Mouse (Mus musculus): ENCODE results near the gene Olfr411. TPM values are rescaled to one million over a fixed set of nuclear protein-coding genes. Genes with fewer than 3 reads are reported as not detected.
A peak's percentile ranks its signal among the peaks of the same experiment; 100 is the strongest.

Gene Olfr411
- polyA plus RNA-seq, 1 experiment from 2014 or later: not detected

GRCm38 (mm10) chr11:74376847-74377246 lies 24.4 kb upstream of the Olfr411 start:
- ATAC-seq (peak; percentile 88), DNase-seq (ENCODE audit: low spot score) (peak; percentile 84)
- Histone ChIP-seq H3K27ac (ENCODE audit: low read depth, low read length) (no peak overlapping the region), H3K9me3 (replicated peaks; ENCODE audit: control insufficient read depth, low read length) (no peaks in the 10 kb centered on the region), H3K4me1 (ENCODE audit: control insufficient read depth, insufficient read depth, low read length) (no peaks in the 10 kb centered on the region), H3K4me2 (ENCODE audit: low read length) (no peak overlapping the region), H3K4me3 (ENCODE audit: low read depth, low read length) (no peak overlapping the region), H3K9ac (ENCODE audit: low read length) (no peak overlapping the region), H3K36me3 (ENCODE audit: control insufficient read depth, insufficient read depth, low read length) (no peaks in the 10 kb centered on the region), H3K27me3 (replicated peaks; ENCODE audit: control insufficient read depth, insufficient read depth, low read length) (no peaks in the 10 kb centered on the region)
- 73% methylated on average over 3 of the region's 3 CpGs for WGBS

GRCm38 (mm10) chr11:74371393-74372100 lies 19.1 kb upstream of the Olfr411 start:
- peak; percentile 67 for ATAC-seq
- no peak overlapping the region for H3K4me3 ChIP-seq (ENCODE audit: low read depth, low read length)
- peak; percentile 81 for DNase-seq (ENCODE audit: low spot score)
- 10% methylated on average over 22 of the region's 22 CpGs for WGBS
- no peaks in the 10 kb centered on the region; the same call in 1 of the 2 replicates for H3K27me3 ChIP-seq (replicated peaks; ENCODE audit: control insufficient read depth, insufficient read depth, low read length)
- H3K4me1 ChIP-seq (ENCODE audit: control insufficient read depth, insufficient read depth, low read length): no peaks in the 10 kb centered on the region
- no peaks in the 10 kb centered on the region for H3K9me3 ChIP-seq (replicated peaks; ENCODE audit: control insufficient read depth, low read length)
- H3K36me3 ChIP-seq (ENCODE audit: control insufficient read depth, insufficient read depth, low read length): no peaks in the 10 kb centered on the region
- H3K4me2 ChIP-seq (ENCODE audit: low read length): no peak overlapping the region
- H3K27ac ChIP-seq (ENCODE audit: low read depth, low read length): no peak overlapping the region
- no peak overlapping the region for H3K9ac ChIP-seq (ENCODE audit: low read length)

GRCm38 (mm10) chr11:74361769-74362168 lies 9.3 kb upstream of the Olfr411 start, which contains the start of gene Olfr412:
TSS of gene Olfr412 (plus strand) at chr11:74362069.
- 73% methylated on average over 1 of the region's 1 CpGs for WGBS
- Histone ChIP-seq H3K9me3 (replicated peaks; ENCODE audit: control insufficient read depth, low read length) (no peaks in the 10 kb centered on the region; the same call in 1 of the 2 replicates), H3K27me3 (replicated peaks; ENCODE audit: control insufficient read depth, insufficient read depth, low read length) (no peaks in the 10 kb centered on the region), H3K36me3 (ENCODE audit: control insufficient read depth, insufficient read depth, low read length) (no peaks in the 10 kb centered on the region), H3K9ac (ENCODE audit: low read length) (no peak within 1 kb of the TSS), H3K4me1 (ENCODE audit: control insufficient read depth, insufficient read depth, low read length) (no peaks in the 10 kb centered on the region), H3K4me3 (ENCODE audit: low read depth, low read length) (no peak within 1 kb of the TSS), H3K27ac (ENCODE audit: low read depth, low read length) (no peak within 1 kb of the TSS), H3K4me2 (ENCODE audit: low read length) (no peak within 1 kb of the TSS)
- DNase-seq (ENCODE audit: low spot score): no peak
- ATAC-seq: no peak

GRCm38 (mm10) chr11:74337931-74338330 lies 14.5 kb downstream of the Olfr411 start, which contains the start of gene Olfr410:
TSS of gene Olfr410 (minus strand) at chr11:74338031.
- Histone ChIP-seq H3K9ac (ENCODE audit: low read length) (no peak within 1 kb of the TSS), H3K4me3 (ENCODE audit: low read depth, low read length) (no peak within 1 kb of the TSS), H3K9me3 (replicated peaks; ENCODE audit: control insufficient read depth, low read length) (no peaks in the 10 kb centered on the region), H3K4me1 (ENCODE audit: control insufficient read depth, insufficient read depth, low read length) (no peaks in the 10 kb centered on the region), H3K27me3 (replicated peaks; ENCODE audit: control insufficient read depth, insufficient read depth, low read length) (no peaks in the 10 kb centered on the region), H3K27ac (ENCODE audit: low read depth, low read length) (no peak within 1 kb of the TSS), H3K4me2 (ENCODE audit: low read length) (no peak within 1 kb of the TSS), H3K36me3 (ENCODE audit: control insufficient read depth, insufficient read depth, low read length) (no peaks in the 10 kb centered on the region)
- 84% methylated on average over 6 of the region's 6 CpGs for WGBS
- ATAC-seq (no peak), DNase-seq (ENCODE audit: low spot score) (no peak)

GRCm38 (mm10) chr11:74328781-74329180 lies 23.7 kb downstream of the Olfr411 start:
- H3K9me3 ChIP-seq (replicated peaks; ENCODE audit: control insufficient read depth, low read length): no peaks in the 10 kb centered on the region
- DNase-seq (ENCODE audit: low spot score): no peak
- H3K36me3 ChIP-seq (ENCODE audit: control insufficient read depth, insufficient read depth, low read length): no peaks in the 10 kb centered on the region
- ATAC-seq: no peak
- H3K4me3 ChIP-seq (ENCODE audit: low read depth, low read length): no peak overlapping the region
- H3K9ac ChIP-seq (ENCODE audit: low read length): no peak overlapping the region
- H3K27ac ChIP-seq (ENCODE audit: low read depth, low read length): no peak overlapping the region
- no peak overlapping the region for H3K4me2 ChIP-seq (ENCODE audit: low read length)
- no peaks in the 10 kb centered on the region for H3K27me3 ChIP-seq (replicated peaks; ENCODE audit: control insufficient read depth, insufficient read depth, low read length)
- no peaks in the 10 kb centered on the region for H3K4me1 ChIP-seq (ENCODE audit: control insufficient read depth, insufficient read depth, low read length)

GRCm38 (mm10) chr11:74326044-74326443 lies 26.4 kb downstream of the Olfr411 start:
- DNase-seq (ENCODE audit: low spot score) (no peak), ATAC-seq (no peak)
- Histone ChIP-seq H3K4me2 (ENCODE audit: low read length) (no peak overlapping the region), H3K9me3 (replicated peaks; ENCODE audit: control insufficient read depth, low read length) (no peaks in the 10 kb centered on the region), H3K4me1 (ENCODE audit: control insufficient read depth, insufficient read depth, low read length) (no peaks in the 10 kb centered on the region), H3K36me3 (ENCODE audit: control insufficient read depth, insufficient read depth, low read length) (no peaks in the 10 kb centered on the region), H3K27ac (ENCODE audit: low read depth, low read length) (no peak overlapping the region), H3K9ac (ENCODE audit: low read length) (no peak overlapping the region), H3K27me3 (replicated peaks; ENCODE audit: control insufficient read depth, insufficient read depth, low read length) (no peaks in the 10 kb centered on the region), H3K4me3 (ENCODE audit: low read depth, low read length) (no peak overlapping the region)
- WGBS: 73% methylated on average over 2 of the region's 2 CpGs

Other genes with a start within 250 kb of the Olfr411 start
- gene Olfr401, start 238.9 kb downstream of the Olfr411 start, polyA plus RNA-seq (2014; fragmentation: Nextera tagmentation; extraction: Ambion mirVana): not detected in 2 replicates
- not detected in 2 replicates for gene Olfr402, start 199.1 kb downstream of the Olfr411 start, polyA plus RNA-seq (2014; fragmentation: Nextera tagmentation; extraction: Ambion mirVana)
- not detected in 2 replicates for gene Olfr403, start 166.4 kb downstream of the Olfr411 start, polyA plus RNA-seq (2014; fragmentation: Nextera tagmentation; extraction: Ambion mirVana)
- gene Olfr43, start 141.3 kb downstream of the Olfr411 start, polyA plus RNA-seq (2014; fragmentation: Nextera tagmentation; extraction: Ambion mirVana): not detected in 2 replicates
- not detected in 2 replicates for gene Olfr406, start 92.8 kb downstream of the Olfr411 start, polyA plus RNA-seq (2014; fragmentation: Nextera tagmentation; extraction: Ambion mirVana)
- not detected in 2 replicates for gene Olfr59, start 68.9 kb downstream of the Olfr411 start, polyA plus RNA-seq (2014; fragmentation: Nextera tagmentation; extraction: Ambion mirVana)
- gene Olfr410, start 14.6 kb downstream of the Olfr411 start, polyA plus RNA-seq (2014; fragmentation: Nextera tagmentation; extraction: Ambion mirVana): not detected in 2 replicates
- gene Olfr412, start 9.4 kb upstream of the Olfr411 start, polyA plus RNA-seq (2014; fragmentation: Nextera tagmentation; extraction: Ambion mirVana): not detected in 2 replicates